Mouse (Mus musculus): ENCODE measurements around the gene Gm4744.
"Not testable (repeated sequence)": the region's sequence is repeated elsewhere in the genome, so short reads cannot be mapped to it uniquely, and the experiment has no call there.

Gm4744 gene

DNA sequence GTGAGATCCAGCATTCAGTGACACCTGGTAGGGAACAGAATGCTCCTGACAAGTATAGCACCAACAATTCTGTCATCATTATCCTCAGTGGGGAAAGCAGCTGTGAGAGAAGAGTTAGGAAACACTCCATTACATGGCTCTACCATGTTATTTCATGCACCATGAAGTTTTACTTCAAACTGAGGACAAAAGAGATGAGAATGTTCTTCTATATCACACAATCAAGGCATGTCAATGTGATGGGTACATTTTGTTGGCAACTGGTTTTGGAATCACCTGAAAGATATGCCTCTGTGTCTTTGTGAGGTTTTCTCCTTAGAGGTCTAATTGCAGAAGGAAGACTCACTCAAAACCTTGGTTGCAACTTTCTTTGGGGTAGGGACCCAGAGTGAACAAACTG lies at the start of gene Gm4744:
Gene Gm4744 (minus strand): TSS at position 101 of the 400 bp plus-strand sequence.
- in situ Hi-C loops (cut with MboI, MseI): no loop called here

DNA sequence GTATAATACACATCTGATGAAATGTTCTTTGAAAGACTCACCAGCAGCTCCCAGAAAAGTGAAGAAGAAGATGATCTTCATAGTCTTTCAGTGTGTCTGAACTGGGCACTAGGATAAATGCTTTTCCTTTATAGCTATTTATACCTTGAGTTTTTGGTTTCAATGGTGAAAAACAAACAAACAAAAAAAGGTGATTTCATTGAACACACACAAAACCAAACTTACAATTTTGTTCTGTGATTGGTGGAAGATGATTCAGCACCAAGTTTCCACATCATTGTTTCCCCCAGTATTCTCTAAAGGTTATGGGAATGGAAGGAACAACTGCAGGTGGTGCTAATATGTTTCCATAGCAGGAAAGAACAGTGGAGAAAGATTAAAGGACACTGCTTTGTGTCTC lies 47.7 kb upstream of the Gm4744 start, which contains the start of gene Gm2663:
Gene Gm2663 (minus strand): TSS at position 101 of the 400 bp plus-strand sequence.
- in situ Hi-C loops (cut with MboI, MseI): not testable (repeated sequence)

DNA sequence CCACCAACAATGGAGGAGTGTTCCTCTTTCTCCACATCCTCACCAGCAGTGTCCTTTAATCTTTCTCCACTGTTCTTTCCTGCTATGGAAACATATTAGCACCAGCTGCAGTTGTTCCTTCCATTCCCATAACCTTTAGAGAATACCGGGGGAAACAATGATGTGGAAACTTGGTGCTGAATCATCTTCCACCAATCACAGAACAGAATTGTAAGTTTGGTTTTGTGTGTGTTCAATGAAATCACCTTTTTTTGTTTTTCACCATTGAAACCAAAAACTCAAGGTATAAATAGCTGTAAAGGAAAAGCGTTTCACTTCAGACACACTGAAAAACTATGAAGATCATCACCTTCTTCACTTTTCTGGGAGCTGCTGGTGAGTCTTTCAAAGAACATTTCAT lies 12.8 kb upstream of the Gm4744 start, which contains the start of gene 1810009J06Rik:
Gene 1810009J06Rik (plus strand): TSS at position 301 of the 400 bp plus-strand sequence.
- in situ Hi-C loops (cut with MboI, MseI): not testable (repeated sequence)

DNA sequence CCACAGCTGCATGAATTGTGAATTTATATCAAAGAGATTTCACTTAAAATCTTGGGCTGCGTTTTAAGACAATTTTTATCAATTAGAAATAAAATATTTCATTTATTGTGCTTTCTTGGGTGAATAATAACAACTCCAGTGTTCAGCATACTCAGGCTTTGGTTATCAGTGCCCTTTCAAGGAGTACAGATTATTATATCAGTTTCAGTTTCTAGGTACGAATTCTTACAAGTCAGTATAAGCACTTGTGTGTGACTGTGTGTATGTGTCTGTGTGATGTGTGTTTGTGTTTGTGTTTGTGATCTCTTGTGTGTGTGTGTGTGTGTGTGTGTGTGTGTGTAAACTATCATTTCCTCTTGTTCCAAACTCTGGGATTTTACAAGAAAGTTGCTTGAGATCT lies 2.0 kb upstream of the Gm4744 start:
- in situ Hi-C loops (cut with MboI, MseI): no loop called here

DNA sequence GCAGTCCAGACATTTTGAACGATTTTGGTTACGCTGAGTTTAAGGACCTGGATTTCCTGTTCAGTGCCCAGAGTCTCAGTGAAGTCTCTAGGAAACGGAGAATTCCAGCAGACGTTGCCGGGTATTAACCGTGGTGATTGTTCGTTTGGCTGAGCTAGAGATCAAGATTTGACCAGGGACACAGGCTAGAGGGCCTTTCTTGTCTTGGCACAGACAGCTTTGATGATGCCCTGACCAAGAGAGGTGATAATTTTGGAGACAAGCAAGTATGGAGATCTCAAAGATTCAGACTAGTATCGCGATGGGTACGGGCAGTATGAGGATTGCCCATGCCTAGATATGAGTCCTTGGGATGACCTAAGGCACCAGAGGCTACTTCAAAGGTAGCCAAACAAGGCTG lies 11.2 kb downstream of the Gm4744 start, which contains the start of gene 1700074P13Rik:
Gene 1700074P13Rik (minus strand): TSS at position 101 of the 400 bp plus-strand sequence.
- in situ Hi-C loops (cut with MboI, MseI): no loop called here

DNA sequence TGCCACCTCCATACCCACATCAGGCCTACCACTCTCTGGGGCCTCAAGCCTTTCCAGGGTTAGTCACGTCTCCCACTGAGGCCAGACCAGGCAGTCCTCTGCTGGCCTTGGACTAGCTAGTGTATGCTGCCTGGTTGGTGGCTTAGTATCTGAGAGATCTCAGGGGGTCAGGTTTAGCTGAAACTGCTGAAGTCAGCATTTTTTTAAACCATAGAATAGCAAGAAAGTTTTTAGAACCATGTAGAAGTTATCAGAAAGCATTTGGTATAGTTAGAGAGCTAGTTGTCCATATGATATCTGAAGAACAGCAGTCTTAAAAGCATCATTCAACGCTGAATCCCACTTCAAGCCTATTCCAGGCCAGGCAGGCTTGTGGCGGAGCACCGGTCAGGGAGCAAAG lies 31.7 kb downstream of the Gm4744 start:
- in situ Hi-C loops (cut with MboI, MseI): no loop called here

DNA sequence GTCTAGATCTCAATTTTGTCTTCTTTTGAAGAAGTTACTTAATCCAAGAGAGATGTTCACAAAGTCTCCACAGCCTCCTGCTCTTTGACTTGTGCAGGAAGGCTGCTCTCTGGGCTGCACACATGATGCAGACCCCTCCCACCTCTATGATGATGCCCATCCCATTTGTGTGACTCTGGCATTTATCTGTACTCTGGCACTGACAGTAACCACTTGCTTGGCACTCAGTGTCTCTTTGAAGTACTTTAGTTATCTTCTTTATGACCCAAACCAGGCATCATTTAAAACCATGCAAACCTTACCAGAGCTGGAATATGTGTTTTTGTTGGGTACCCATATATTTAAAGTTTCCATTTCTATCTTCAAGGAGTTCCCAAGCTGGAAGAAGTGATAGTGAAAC lies 51.4 kb downstream of the Gm4744 start, which contains the start of gene Prss58:
Gene Prss58 (minus strand): TSS at position 101 of the 400 bp plus-strand sequence.
- in situ Hi-C loops (cut with MboI, MseI): no loop called here

All from T-helper 1 cell (primary cell).